Mouse (Mus musculus) lung, postnatal 10 days (tissue): ENCODE measurements at regions not wholly inside any gene's neighbourhood (a gene's known extent, or its start where the extent isn't known, plus 50 kb on each side); places are given as distances from the start of the nearest gene placed in this dataset.
"Not testable (repeated sequence)": the region's sequence is repeated elsewhere in the genome, so short reads cannot be mapped to it uniquely, and the experiment has no call there.

Source experiments
- DNase-seq: peaks from one replicate; pipeline ENCODE4 v3.0.0; 2021

- no peak for DNase-seq
Measured at GRCm38 (mm10) chr4:110038696-110039095, 60.8 kb downstream of the Dmrta2 start.

- DNase-seq = no peak
Measured at GRCm38 (mm10) chr4:110044851-110045618, 67.2 kb downstream of the Dmrta2 start.

GRCm38 (mm10) chr4:110045651-110046269 lies 67.9 kb downstream of the Dmrta2 start:
- DNase-seq = no peak

GRCm38 (mm10) chr4:110046270-110046651 lies 68.4 kb downstream of the Dmrta2 start:
- no peak for DNase-seq

GRCm38 (mm10) chr4:110050393-110051280 lies 72.8 kb downstream of the Dmrta2 start:
- peak; percentile 87 for DNase-seq

GRCm38 (mm10) chr4:110051281-110051665 lies 73.4 kb downstream of the Dmrta2 start:
- DNase-seq = no peak

GRCm38 (mm10) chr4:110051872-110052271 lies 74.0 kb downstream of the Dmrta2 start:
- no peak for DNase-seq

GRCm38 (mm10) chr4:110052998-110053397 lies 75.1 kb downstream of the Dmrta2 start:
- DNase-seq = no peak

- DNase-seq = no peak
Measured at GRCm38 (mm10) chr4:110073836-110074235, 96.0 kb downstream of the Dmrta2 start.

- DNase-seq = no peak
Measured at GRCm38 (mm10) chr4:110083371-110083770, 105.5 kb downstream of the Dmrta2 start.

GRCm38 (mm10) chr4:110087570-110088247 lies 109.9 kb downstream of the Dmrta2 start:
- DNase-seq = peak; percentile 73

GRCm38 (mm10) chr4:110093040-110093820 lies 115.4 kb downstream of the Dmrta2 start:
- DNase-seq = no peak

GRCm38 (mm10) chr4:110094541-110094940 lies 116.7 kb downstream of the Dmrta2 start:
- no peak for DNase-seq

- DNase-seq = no peak
Measured at GRCm38 (mm10) chr4:110095760-110096593, 118.1 kb downstream of the Dmrta2 start.

- DNase-seq = not testable (repeated sequence)
Measured at GRCm38 (mm10) chr4:110104119-110104518, 126.3 kb downstream of the Dmrta2 start.

GRCm38 (mm10) chr4:110106620-110107243 lies 128.9 kb downstream of the Dmrta2 start:
- no peak for DNase-seq

- peak; percentile 19 for DNase-seq
Measured at GRCm38 (mm10) chr4:110119438-110119837, 141.6 kb downstream of the Dmrta2 start.

- DNase-seq = no peak
Measured at GRCm38 (mm10) chr4:110119874-110120273, 142.0 kb downstream of the Dmrta2 start.

- DNase-seq = no peak
Measured at GRCm38 (mm10) chr4:110120761-110121160, 142.9 kb downstream of the Dmrta2 start.

- no peak for DNase-seq
Measured at GRCm38 (mm10) chr4:110121447-110121846, 143.6 kb downstream of the Dmrta2 start.
